Mouse (Mus musculus): ENCODE data around the gene Ptprs. TPM values are rescaled to one million over a fixed set of nuclear protein-coding genes. Genes with fewer than 3 reads are reported as not detected.

Gene Ptprs
- polyA plus RNA-seq, 1 experiment = 24.2 TPM

DNA sequence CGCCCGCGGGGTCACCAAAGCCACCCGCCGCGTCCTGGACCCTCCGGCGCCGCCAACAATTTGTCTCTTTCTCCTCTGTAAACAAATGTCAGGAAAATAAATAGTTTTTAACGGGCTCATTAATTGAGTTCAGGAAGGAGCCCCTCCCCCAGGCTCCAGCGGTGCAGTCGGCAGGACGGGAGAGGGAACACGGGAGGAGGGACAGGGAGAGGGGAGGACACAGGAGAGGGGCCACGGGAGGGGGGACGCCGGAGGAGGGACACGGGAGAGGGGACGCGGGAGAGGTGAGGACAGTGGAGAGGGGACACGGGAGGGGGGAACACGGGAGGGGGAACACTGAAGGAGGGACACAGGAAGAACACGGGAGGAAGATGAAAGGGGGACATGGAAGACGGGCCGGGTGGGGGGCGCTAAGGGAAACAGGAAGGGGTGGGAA is 6.3 kb downstream of the Ptprs start:
- no peak for DNase-seq (ENCODE audit: low read depth, low spot score)

DNA sequence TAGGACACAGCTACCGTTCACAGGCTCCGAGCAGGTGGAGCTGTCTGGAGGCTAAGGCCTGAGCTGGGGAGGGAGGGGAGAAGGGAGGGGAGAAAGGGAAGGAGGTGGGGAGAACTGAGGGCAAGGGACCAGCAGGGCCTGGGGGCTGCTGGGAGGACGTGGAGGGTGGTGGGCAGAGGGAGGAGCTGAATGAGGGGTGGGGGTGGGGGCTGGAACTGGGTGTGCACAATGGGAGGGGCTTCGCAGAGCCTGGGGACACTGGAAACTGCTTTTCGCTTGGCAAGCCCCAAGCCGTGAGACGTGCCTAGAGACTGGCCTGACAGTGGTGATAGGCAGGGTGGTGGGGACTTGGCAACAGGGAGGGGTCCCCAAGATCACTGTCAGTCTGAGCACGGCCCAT is 7.0 kb downstream of the Ptprs start:
- no peak for DNase-seq (ENCODE audit: low read depth, low spot score)
- WGBS = 57% methylated on average over 8 of the region's 8 CpGs

More for the DNA sequence above, 6.3 kb downstream of the Ptprs start:
- 12% methylated on average over 26 of the region's 26 CpGs for WGBS

DNA sequence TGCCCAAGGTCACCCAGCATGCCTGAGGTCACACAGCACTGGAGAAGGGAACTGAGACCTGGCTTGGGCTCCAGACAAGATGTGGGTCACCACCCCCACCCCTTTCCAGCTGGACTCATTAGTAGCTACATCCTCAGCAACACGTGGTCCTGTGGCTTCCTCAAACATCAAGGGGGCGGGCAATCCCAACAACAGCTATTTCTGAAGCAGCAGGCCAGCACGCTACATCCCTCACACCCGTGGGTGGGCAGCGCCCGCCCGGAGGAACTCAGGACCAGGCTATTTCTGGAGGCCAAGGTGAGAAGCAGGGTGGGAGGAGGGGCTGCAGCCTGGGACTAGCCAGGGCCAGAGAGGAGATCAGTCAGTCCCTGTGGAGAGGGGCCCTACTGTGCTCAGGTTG is 7.4 kb downstream of the Ptprs start:
- 62% methylated on average over 7 of the region's 7 CpGs for WGBS
- no peak for DNase-seq (ENCODE audit: low read depth, low spot score)

DNA sequence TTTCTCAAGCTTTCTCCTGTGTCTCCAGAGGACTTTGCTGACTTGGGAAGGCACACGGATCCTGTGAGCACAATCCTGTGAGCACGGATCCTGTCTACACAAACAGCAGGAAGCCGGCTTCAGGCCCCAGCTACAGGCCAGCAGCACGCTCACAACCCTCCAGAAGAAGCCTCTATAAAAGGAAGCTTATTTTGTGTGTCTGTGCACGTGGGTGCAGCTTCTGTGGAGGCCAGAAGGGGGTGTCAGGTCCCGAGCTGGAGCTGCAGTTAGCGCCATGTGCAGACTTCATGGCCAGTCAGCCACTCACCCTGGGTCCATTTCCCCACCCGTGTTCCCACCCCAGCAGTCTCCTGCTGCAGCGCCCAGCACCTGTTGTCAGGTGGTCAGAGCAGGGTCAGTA is 7.9 kb downstream of the Ptprs start:
- no peak for DNase-seq (ENCODE audit: low read depth, low spot score)
- WGBS = 94% methylated on average over 9 of the region's 9 CpGs

DNA sequence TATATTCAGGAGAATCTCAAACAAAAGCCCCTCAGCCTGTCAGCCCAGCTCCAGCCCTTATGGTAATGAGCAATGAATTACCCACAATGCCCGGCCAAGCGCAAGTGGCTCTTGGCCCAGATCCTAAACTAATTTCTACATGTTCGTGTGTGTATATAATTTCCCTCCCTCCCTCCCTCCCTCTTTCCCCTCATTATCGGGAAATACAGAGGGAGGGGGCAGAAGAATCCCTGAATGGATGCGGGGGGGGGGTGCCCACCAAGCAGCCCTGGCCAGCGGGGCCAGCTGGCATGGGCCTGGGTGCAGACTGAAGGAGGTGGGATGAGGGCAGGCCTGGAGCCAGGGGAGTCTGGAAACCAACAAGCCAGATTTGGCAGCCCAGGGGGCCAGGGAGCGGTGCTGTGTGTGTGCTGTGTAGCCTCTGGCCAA is 8.8 kb downstream of the Ptprs start:
- no peak for DNase-seq (ENCODE audit: low read depth, low spot score)

DNA sequence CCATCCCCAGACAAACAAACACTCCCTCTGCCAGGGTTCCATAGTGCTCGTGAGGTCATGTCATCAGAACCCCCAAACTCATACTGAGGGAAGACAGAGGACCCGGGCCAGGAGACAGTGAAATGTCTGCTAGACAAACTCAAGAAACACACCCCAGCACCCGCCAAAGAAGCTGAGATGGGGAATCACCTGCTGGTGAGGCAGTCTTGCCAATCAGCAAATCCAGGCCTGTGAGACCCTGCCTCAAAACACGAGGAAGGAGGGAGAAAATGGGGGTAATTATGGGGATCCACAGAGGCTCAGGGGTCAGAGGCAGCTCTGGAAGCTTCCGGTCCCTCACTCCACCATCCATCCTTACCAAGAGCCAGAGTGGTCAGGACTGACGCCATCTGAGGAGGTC is 9.5 kb downstream of the Ptprs start:
- no peak for DNase-seq (ENCODE audit: low read depth, low spot score)
- 62% methylated on average over 6 of the region's 6 CpGs for WGBS

More for the DNA sequence above, 8.8 kb downstream of the Ptprs start:
- whole genome bisulfite sequencing = 14% methylated on average over 7 of the region's 7 CpGs

DNA sequence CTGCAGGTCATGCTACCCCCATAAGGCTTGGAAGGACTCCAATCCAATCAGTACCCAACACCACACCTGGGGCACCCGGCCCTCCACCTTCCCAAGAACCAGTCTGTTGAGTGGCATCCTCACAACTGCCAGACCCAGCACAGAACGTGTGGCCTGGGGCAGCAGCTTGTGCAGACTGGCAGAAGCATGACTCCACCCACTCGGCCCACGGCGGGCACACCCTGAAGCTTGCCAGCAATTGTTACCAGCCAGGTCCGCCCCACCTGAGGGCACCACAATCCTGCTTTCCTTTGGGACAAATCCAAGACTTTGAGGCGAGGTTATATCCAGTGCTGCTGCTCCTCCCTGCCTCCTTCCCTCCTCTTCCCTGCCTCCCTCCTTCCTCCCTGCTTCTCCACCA is 11.5 kb downstream of the Ptprs start:
- DNase-seq (ENCODE audit: low read depth, low spot score) = peak; percentile 46
- 19% methylated on average over 7 of the region's 7 CpGs for WGBS

DNA sequence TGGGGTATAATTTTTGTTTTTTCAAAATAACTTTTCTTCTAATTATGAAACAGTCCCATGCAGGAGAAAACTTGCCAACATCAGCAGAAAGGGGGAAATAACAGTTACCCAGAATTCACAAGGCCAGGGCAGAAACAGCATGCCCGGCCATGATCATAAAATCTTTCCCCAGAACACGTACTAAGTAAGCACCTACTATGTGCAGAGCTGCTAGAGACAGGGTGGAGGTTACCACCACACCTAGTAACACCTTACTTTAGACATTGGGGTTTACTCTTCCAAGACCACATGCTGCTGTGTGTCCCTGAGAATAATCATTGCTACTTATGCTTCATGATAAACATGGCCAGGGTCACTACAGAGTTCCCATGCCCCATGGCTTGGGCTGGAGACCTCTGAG is 11.9 kb downstream of the Ptprs start:
- 57% methylated on average over 2 of the region's 2 CpGs for WGBS

DNA sequence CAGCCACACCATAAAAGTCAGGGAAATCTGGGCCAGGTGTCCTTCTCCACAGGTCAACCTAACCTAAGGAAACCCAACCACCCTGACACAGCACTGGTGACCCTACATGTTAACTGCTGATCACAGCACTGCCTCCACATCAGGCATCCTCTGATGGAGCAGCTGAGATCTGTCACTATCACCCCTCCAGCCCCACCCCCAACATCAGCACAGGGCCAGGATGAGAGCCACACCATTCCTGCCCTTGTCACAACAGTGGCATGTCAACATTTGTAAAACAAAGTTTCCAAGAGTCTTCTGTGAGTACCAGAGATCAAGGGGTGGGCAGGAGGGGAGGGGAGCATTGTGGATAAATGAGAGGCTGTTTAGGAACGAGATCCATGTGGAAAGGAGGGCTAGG is 12.8 kb downstream of the Ptprs start:
- 51% methylated on average over 1 of the region's 1 CpGs for WGBS
- DNase-seq (ENCODE audit: low read depth, low spot score) = no peak

More for the DNA sequence above, 11.9 kb downstream of the Ptprs start:
- DNase-seq (ENCODE audit: low read depth, low spot score) = no peak

DNA sequence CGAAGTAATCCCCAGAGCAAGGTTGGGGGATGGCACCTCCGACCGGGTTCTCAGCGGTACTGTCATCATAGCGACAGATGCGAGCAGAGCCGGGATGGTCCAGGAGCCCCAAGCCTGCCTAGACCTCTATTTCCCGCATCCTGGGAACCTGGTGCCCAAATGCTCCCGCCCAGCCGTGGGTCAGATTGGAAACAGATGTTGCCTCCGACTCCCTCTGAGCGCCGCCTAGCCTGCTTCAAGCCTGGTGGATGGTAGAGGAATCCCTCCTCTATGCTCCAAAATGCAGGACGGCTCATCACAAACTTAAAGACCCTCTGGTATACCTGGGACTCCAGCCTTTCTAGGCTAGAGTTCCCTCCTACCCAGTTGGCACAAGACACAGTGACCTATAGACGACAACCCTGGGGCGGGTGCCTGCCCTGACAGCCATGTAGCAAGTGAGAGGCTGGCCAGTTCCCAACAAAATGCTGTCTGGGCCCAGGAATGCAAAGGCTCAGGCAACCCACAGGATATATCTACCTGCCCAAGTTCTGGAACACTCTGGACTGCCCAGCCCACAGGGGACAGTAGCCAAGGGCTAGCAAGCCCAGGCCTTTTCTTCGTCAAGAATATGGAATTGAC is 13.3 kb downstream of the Ptprs start:
- no peak for DNase-seq (ENCODE audit: low read depth, low spot score)
- 4% methylated on average over 17 of the region's 17 CpGs for WGBS

DNA sequence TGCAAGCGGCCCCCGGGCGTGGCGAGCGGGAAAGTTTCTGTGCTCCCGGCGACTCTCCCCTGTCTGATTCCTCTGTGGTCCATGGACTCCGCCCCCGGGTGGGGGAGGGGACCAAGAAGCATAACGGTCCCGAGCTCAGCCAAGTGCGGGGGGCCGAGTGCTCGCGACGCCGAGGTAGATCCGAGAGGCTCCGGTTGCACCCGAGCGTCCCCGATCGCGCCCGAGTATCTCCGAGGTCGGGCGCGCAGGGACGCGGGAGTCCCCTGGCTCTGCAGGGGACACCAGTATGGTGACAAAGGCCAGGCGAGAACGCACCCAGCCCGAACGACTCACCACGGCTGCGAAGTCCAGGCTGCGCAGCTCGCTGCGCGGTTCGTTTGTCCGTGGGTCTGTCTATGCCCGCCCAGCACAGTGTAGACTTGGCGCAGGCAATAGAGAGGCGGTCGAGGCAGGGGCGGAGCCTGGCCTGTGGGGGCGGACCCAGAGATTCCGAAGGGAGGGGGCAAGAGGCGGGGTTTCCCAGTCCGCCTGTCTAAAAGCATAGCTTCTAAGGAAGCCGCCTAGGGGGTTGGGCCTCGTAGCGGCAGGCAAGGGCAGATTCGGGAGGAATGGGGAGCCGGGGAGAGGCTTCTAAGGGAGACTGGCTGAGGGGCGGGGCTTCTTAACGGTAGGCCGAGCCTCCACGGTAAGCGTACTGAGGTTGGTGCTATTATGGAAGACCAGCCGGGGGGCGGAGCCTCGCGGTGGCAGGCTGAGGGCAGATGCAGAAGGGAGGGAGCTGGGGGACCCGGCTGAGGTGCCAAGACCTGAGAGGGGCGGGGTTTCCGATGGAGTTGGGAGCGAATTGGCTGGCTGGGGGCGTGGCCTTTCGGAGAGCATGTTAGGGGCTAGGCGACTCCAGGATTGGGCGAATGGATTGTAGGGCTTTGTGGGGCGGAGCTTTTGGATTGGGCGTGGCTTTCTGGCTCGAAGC is 14.2 kb downstream of the Ptprs start:
- peak; percentile 95 for DNase-seq (ENCODE audit: low read depth, low spot score)
- under 1% methylated on average over 77 of the region's 77 CpGs for WGBS

DNA sequence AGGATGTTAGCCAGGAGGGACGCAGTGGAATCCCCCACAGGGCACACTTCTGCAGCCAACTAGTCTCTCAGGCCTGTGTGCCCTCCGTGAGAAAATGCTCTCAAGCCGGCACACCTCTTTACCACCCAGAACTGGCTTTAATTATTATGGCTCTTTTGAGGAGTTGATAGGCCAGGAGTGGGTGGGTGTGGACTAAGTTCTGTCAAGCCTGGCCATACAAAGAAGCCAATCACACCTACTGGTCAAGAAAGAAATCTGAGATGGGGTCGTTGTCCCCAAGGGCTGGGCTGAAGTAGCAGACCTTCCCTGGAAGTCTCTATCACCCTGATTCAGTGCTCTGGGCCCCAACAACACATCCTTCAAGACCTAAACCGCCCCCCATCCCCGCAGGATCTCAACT is 15.4 kb downstream of the Ptprs start:
- DNase-seq (ENCODE audit: low read depth, low spot score) = no peak
- 21% methylated on average over 6 of the region's 6 CpGs for WGBS

DNA sequence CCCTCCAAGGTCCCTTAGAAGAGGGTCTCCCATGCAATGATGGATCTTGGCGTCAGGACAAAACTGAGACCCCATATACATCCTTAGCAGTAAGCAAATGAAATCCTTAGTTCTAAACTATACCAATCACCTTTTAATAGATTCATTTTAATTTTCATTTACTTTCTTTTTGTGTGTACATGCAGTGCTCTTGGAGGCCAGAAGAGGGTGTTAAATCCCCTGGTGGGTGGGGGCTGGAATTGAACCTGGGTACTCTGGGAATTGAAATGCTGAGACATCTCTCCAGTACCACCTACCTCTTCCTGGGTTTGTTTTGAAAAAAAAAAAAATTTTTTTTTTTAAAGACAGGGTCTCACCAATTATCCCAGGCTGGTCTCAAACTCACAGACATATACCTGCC is 18.8 kb downstream of the Ptprs start:
- 97% methylated on average over 1 of the region's 1 CpGs for WGBS
- no peak for DNase-seq (ENCODE audit: low read depth, low spot score)

DNA sequence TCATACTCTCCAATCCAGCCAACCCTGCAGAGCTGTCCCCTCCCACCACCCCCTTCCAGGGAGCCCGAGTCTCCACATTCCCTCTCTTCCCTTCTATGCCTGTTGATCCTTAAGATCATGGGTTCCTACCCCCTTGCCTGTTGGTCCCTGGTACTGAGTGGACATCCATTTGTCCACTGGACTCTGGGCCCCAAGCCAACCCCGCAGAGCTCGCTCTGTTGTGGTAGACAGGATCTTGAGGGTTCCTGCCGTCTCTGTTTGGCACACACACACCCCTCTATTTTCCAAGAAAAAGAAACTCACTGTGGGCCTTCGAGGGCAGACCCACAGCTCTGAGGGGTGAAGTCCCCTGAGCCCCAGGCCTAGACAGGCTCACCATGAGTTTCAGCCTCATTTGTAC is 19.9 kb downstream of the Ptprs start:
- 78% methylated on average over 5 of the region's 5 CpGs for WGBS
- no peak for DNase-seq (ENCODE audit: low read depth, low spot score)

DNA sequence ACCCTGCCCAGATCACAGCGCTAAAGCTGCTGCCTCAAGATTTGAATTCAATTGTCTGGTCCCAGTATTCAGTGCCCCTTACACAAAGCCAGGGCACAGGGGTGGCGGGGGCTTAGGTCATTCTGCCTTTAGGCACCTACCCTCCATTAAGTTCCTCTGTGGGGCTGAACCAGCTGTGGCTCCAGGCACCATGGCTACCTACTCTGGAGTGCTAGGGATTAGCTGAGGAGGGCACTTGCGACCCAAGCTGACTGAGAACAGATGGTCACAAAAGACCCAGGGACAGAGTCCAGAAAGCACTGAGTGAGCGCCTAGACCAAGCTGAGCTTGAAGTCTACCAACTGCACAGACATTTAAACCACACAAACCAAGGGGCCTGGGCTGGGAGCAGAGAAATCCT is 22.6 kb downstream of the Ptprs start:
- DNase-seq (ENCODE audit: low read depth, low spot score) = no peak
- 88% methylated on average over 4 of the region's 4 CpGs for WGBS

DNA sequence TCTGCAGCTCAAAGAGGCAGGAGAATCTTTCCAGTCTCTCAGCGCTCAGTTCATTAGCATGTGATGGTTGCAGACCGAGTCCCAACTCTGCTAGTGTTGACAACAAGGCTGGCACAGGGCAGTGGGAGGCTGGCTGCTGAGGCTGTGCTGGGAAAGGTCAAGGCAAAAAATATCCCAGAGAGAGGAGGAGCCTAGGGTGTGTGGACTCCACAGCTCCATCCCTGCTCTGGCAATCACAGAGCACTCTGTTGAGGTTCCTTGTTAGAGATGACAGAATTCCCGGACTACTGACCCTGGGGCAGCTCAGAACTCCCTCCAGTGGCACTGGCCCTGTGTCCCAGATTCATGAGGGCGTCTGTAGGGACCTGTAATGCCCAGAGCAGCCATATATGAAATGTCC is 23.0 kb downstream of the Ptprs start:
- DNase-seq (ENCODE audit: low read depth, low spot score) = no peak
- 83% methylated on average over 4 of the region's 4 CpGs for WGBS

DNA sequence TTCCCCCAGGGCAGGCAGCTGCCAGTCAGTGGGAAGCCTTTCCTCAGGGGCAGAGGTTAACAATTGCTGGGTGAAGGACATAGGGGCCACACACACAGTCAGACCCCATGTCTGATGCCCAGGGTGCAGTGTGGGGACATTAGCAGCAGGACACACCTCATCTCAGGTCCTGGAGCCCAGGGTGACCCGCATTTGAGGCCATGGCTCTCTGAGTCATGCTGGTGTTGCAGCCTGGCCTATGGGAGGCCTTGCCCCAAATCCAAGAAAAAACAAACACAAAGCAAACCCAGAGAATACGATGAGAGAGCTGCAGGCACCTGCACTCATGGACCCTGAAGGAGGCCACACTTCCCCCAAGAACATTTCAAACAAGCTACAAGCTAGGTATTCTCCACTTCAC is 28.6 kb downstream of the Ptprs start:
- WGBS = 68% methylated on average over 2 of the region's 2 CpGs
- DNase-seq (ENCODE audit: low read depth, low spot score) = no peak

DNA sequence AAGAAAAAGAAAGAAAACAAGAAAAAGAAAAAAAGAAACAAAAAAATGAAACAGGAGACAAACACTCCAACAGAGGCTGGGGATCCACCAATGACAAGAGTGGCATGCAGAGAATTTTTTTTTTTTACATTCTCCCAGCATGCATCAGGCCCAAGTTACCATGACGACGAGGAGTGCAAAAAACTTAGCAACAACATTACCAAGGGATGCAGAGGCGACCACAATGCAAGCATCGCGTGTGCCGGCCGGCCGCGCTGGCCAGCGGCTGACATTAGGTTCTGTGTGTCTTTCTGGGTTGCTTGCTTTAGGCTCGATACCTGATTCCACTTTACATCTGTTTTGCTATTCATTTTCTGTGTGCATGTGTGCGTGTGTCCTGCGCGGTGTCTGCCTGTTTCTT is 30.9 kb downstream of the Ptprs start:
- no peak for DNase-seq (ENCODE audit: low read depth, low spot score)
- 83% methylated on average over 14 of the region's 14 CpGs for WGBS

DNA sequence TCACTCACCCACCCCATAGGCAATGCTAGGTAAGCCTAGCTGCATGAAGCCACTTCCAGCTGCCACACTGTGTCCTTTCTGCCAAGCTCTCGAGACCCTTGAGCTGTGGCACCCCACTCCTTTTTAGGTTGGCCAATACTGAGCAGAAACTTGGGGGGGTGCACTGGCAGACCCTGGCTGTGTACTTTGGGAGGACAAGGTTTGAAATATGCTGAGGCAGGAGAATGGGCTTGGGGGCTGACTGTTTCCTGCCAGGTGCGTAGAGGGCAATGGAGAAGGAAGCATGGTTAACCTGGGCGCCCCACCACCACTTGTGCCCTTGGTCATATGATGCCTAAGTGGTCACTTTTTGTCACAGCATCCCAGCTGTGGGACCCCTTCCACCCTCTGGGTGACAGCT is 31.5 kb downstream of the Ptprs start:
- 80% methylated on average over 3 of the region's 3 CpGs for WGBS
- DNase-seq (ENCODE audit: low read depth, low spot score) = no peak

DNA sequence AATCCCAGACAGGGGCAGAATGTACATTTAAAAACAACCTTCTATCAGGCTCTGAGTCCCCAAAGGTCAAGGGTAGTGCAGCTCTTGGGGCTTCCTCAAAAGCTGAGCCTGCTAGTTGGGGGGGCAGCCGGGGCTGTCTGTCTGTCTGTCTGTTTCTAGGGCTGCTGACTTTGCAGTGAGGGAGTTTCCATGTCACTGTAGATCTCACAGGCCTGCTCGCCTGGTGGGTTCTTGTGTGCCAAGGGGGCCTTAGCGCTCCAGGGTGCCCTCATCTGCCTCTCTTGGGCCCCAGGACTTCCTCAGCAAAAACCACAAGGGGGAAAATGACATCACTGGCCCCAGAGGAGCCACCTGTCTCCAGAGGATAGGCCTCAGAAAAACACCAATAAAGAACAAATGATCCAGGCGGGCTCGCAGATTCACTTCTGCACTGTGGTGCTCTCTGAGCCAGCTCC is 32.9 kb downstream of the Ptprs start:
- no peak for DNase-seq (ENCODE audit: low read depth, low spot score)
- 83% methylated on average over 5 of the region's 5 CpGs for WGBS

DNA sequence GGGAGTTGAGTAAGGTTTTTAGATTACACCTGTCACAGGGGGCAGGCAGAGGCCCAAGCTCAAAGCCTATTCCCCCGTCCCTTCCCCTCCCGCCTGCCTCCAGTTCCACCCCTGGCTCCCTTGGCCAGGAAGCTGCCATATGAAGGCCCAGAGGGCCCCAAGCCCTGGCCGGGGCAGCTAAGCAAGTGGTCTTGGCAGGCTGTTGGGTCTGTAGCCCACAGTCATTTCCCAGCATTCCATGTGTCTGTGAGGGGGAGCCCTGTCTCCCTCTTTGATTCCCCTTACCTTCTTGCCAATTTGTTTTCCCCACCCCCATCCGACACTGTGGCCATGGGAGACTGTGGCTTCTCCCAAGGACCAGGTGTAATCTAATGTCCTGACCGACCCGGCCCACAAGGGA is 34.0 kb downstream of the Ptprs start:
- 78% methylated on average over 6 of the region's 6 CpGs for WGBS
- DNase-seq (ENCODE audit: low read depth, low spot score) = no peak
